Mouse (Mus musculus) olfactory bulb, adult 2 months (tissue): Measurements from ENCODE around the gene Tbc1d9.

Experiments
- CTCF ChIP-seq: fragments of 200-500 bp; IDR thresholded peaks from 2 replicates; pipeline ENCODE4 v1.5.1; 2012; ENCODE audit warnings: low read depth, mild to moderate bottlenecking, low read length, moderate library complexity; ENCODE audit not compliant: insufficient read depth
- POLR2A ChIP-seq: fragments of 200-500 bp; IDR thresholded peaks from 2 replicates; pipeline ENCODE4 v1.6.1; 2012; ENCODE audit warnings: mild to moderate bottlenecking, low read depth, low read length, moderate library complexity; ENCODE audit not compliant: insufficient read depth

DNA sequence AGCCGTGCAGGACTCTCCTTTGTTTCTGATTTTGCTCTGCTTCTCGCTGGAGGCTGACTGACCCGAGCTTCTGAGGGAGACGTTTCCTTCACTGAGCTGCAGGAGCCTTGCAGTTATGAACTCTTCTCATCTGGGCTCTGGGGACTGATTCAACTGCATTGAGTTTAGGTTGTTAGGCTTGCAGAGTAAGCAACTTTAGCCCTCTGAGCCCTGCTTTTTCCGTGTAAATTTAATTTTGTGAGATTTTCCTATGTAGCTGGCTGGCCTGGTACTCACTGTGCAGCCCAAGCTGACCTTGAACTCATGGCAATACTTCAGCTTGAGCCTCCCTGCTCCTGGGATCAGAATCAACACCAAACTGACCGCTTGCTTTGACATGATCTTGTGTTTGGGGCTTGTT, 5.7 kb downstream of the Tbc1d9 start:
- TF ChIP-seq CTCF (no peak), POLR2A (no peak)
